Mouse (Mus musculus) midbrain, embryonic 10.5 days (tissue): Measurements from ENCODE around the gene Slc7a1. TPM values are rescaled to one million over a fixed set of nuclear protein-coding genes. Genes with fewer than 3 reads are reported as not detected.

Experiments
- DNase-seq: peaks from one replicate; pipeline ENCODE4 v3.0.0-alpha.2; 2017; ENCODE audit warnings: low spot score
- H3K27ac ChIP-seq: fragments of 300-500 bp; sonication (generic); replicated peaks from 2 replicates; pipeline ENCODE4 v1.5.1; 2016; ENCODE audit warnings: mild to moderate bottlenecking
- H3K27me3 ChIP-seq: fragments of 300-500 bp; sonication (generic); 2 replicates; pipeline ENCODE4 v1.6.1; 2016; ENCODE audit warnings: low read depth, mild to moderate bottlenecking; ENCODE audit not compliant: poor library complexity, severe bottlenecking
- H3K36me3 ChIP-seq: fragments of 300-500 bp; sonication (generic); 2 replicates; pipeline ENCODE4 v1.6.1; 2016; ENCODE audit warnings: mild to moderate bottlenecking, moderate library complexity
- H3K4me1 ChIP-seq: fragments of 300-500 bp; sonication (generic); 2 replicates; pipeline ENCODE4 v1.6.1; 2016
- H3K4me3 ChIP-seq: fragments of 300-500 bp; sonication (generic); 2 replicates; pipeline ENCODE4 v1.5.1; 2016; ENCODE audit warnings: mild to moderate bottlenecking, moderate library complexity
- H3K9me3 ChIP-seq: fragments of 300-500 bp; sonication (generic); replicated peaks from 2 replicates; pipeline ENCODE4 v1.6.1; 2016; ENCODE audit warnings: mild to moderate bottlenecking
- WGBS: fragments of 180-500 bp; shearing (Covaris S2); methylation state at CpG from one replicate; pipeline ENCODE4 v1.1.7; 2016; 5-methylcytosine and 5-hydroxymethylcytosine counted together
- polyA plus RNA-seq: library from polyadenylated mRNA; unstranded; fragments of >200 nt; fragmentation: Nextera tagmentation; extraction: Ambion mirVana; gene quantifications from 2 replicates; pipeline ENCODE4 v1.2.1, GENCODE M21; 2016

Slc7a1 gene
- polyA plus RNA-seq, 1 experiment from 2014 or later = 12.8 TPM

GRCm38 (mm10) chr5:148412504-148412903 is 12.8 kb upstream of the Slc7a1 start:
- Histone ChIP-seq H3K36me3 (no peaks in the 10 kb centered on the region), H3K4me1 (no peaks in the 10 kb centered on the region), H3K27ac (no peak overlapping the region), H3K27me3 (no peaks in the 10 kb centered on the region), H3K9me3 (no peaks in the 10 kb centered on the region), H3K4me3 (no peak overlapping the region)
- WGBS = 94% methylated on average over 4 of the region's 4 CpGs
- DNase-seq = no peak

- 89% methylated on average over 8 of the region's 8 CpGs for WGBS
- H3K27ac ChIP-seq = no peak overlapping the region
Measured at GRCm38 (mm10) chr5:148409465-148409864, 9.8 kb upstream of the Slc7a1 start.

GRCm38 (mm10) chr5:148406913-148407312 is 7.2 kb upstream of the Slc7a1 start:
- WGBS = 91% methylated on average over 2 of the region's 2 CpGs
- peaks cover 3% of the 10 kb centered on the region; the same call in 1 of the 2 replicates for H3K27me3 ChIP-seq

More at GRCm38 (mm10) chr5:148409465-148409864, 9.8 kb upstream of the Slc7a1 start:
- Histone ChIP-seq H3K4me3 (no peak overlapping the region), H3K27me3 (no peaks in the 10 kb centered on the region), H3K4me1 (no peaks in the 10 kb centered on the region), H3K36me3 (no peaks in the 10 kb centered on the region), H3K9me3 (no peaks in the 10 kb centered on the region)
- DNase-seq = no peak

GRCm38 (mm10) chr5:148404548-148404947 is 4.8 kb upstream of the Slc7a1 start:
- H3K9me3 ChIP-seq = no peaks in the 10 kb centered on the region
- DNase-seq = no peak
- H3K4me1 ChIP-seq = peaks cover 4% of the 10 kb centered on the region
- 95% methylated on average over 7 of the region's 7 CpGs for WGBS
- no peak overlapping the region for H3K4me3 ChIP-seq
- H3K27me3 ChIP-seq = peaks cover 14% of the 10 kb centered on the region; the same call in 1 of the 2 replicates
- H3K36me3 ChIP-seq = no peaks in the 10 kb centered on the region
- no peak overlapping the region for H3K27ac ChIP-seq

More at GRCm38 (mm10) chr5:148406913-148407312, 7.2 kb upstream of the Slc7a1 start:
- Histone ChIP-seq H3K4me3 (no peak overlapping the region), H3K4me1 (no peaks in the 10 kb centered on the region), H3K9me3 (no peaks in the 10 kb centered on the region), H3K36me3 (no peaks in the 10 kb centered on the region), H3K27ac (no peak overlapping the region)
- DNase-seq = no peak

GRCm38 (mm10) chr5:148402641-148403040 is 2.9 kb upstream of the Slc7a1 start:
- WGBS = 56% methylated on average over 4 of the region's 4 CpGs
- Histone ChIP-seq H3K4me1 (peaks cover 22% of the 10 kb centered on the region), H3K27ac (no peak overlapping the region), H3K27me3 (peaks cover 14% of the 10 kb centered on the region; the same call in 1 of the 2 replicates), H3K4me3 (no peak overlapping the region), H3K9me3 (no peaks in the 10 kb centered on the region), H3K36me3 (no peaks in the 10 kb centered on the region)
- DNase-seq = no peak

- H3K9me3 ChIP-seq = no peaks in the 10 kb centered on the region
- 4% methylated on average over 58 of the region's 58 CpGs for WGBS
- peak overlapping the region; percentile 74 for H3K4me3 ChIP-seq
- peak; percentile 58 for DNase-seq
- H3K4me1 ChIP-seq = peaks cover 27% of the 10 kb centered on the region
- peaks cover 14% of the 10 kb centered on the region; the same call in 1 of the 2 replicates for H3K27me3 ChIP-seq
- peak overlapping the region; percentile 91 for H3K27ac ChIP-seq
- H3K36me3 ChIP-seq = peaks cover 12% of the 10 kb centered on the region
Measured at GRCm38 (mm10) chr5:148398766-148399659, 691 bp downstream of the Slc7a1 start.

- no peak for DNase-seq
- Histone ChIP-seq H3K9me3 (no peaks in the 10 kb centered on the region), H3K36me3 (peaks cover 16% of the 10 kb centered on the region), H3K4me3 (peak overlapping the region; percentile 74), H3K4me1 (peaks cover 27% of the 10 kb centered on the region), H3K27ac (no peak overlapping the region), H3K27me3 (peaks cover 14% of the 10 kb centered on the region; the same call in 1 of the 2 replicates)
- 75% methylated on average over 6 of the region's 6 CpGs for WGBS
Measured at GRCm38 (mm10) chr5:148398451-148398765, 1.3 kb downstream of the Slc7a1 start.

GRCm38 (mm10) chr5:148397911-148398310 is 1.8 kb downstream of the Slc7a1 start:
- DNase-seq = no peak
- Histone ChIP-seq H3K36me3 (peaks cover 19% of the 10 kb centered on the region), H3K4me1 (peaks cover 27% of the 10 kb centered on the region), H3K27me3 (peaks cover 14% of the 10 kb centered on the region; the same call in 1 of the 2 replicates), H3K9me3 (no peaks in the 10 kb centered on the region), H3K4me3 (no peak overlapping the region), H3K27ac (no peak overlapping the region)
- WGBS = 55% methylated on average over 5 of the region's 5 CpGs

GRCm38 (mm10) chr5:148397418-148397817 is 2.3 kb downstream of the Slc7a1 start:
- Histone ChIP-seq H3K36me3 (peaks cover 19% of the 10 kb centered on the region), H3K9me3 (no peaks in the 10 kb centered on the region), H3K27me3 (peaks cover 14% of the 10 kb centered on the region; the same call in 1 of the 2 replicates), H3K4me3 (no peak overlapping the region), H3K4me1 (peaks cover 27% of the 10 kb centered on the region), H3K27ac (no peak overlapping the region)
- 90% methylated on average over 4 of the region's 4 CpGs for WGBS
- DNase-seq = no peak

- no peaks in the 10 kb centered on the region for H3K27me3 ChIP-seq
- H3K27ac ChIP-seq = no peak overlapping the region
- DNase-seq = no peak
- H3K4me3 ChIP-seq = no peak overlapping the region
- H3K4me1 ChIP-seq = peaks cover 11% of the 10 kb centered on the region
- peaks cover 22% of the 10 kb centered on the region for H3K36me3 ChIP-seq
- no peaks in the 10 kb centered on the region for H3K9me3 ChIP-seq
- WGBS = 91% methylated on average over 8 of the region's 8 CpGs
Measured at GRCm38 (mm10) chr5:148393316-148393715, 6.4 kb downstream of the Slc7a1 start.

- Histone ChIP-seq H3K9me3 (peaks cover under 1% of the 10 kb centered on the region; the same call in 1 of the 2 replicates), H3K4me3 (no peak overlapping the region), H3K36me3 (peaks cover 25% of the 10 kb centered on the region), H3K4me1 (peaks cover 6% of the 10 kb centered on the region), H3K27me3 (no peaks in the 10 kb centered on the region), H3K27ac (no peak overlapping the region)
- WGBS = 86% methylated on average over 6 of the region's 6 CpGs
- DNase-seq = no peak
Measured at GRCm38 (mm10) chr5:148392831-148393230, 6.9 kb downstream of the Slc7a1 start.

- DNase-seq = no peak
- Histone ChIP-seq H3K4me3 (no peak overlapping the region), H3K9me3 (peaks cover 4% of the 10 kb centered on the region; the same call in 1 of the 2 replicates), H3K36me3 (peaks cover 23% of the 10 kb centered on the region), H3K27me3 (no peaks in the 10 kb centered on the region), H3K4me1 (no peaks in the 10 kb centered on the region), H3K27ac (no peak overlapping the region)
- 92% methylated on average over 15 of the region's 15 CpGs for WGBS
Measured at GRCm38 (mm10) chr5:148389007-148389970, 10.4 kb downstream of the Slc7a1 start.
